Mouse (Mus musculus): Measurements from ENCODE around the gene Sox5.
"Not testable (repeated sequence)": the region's sequence is repeated elsewhere in the genome, so short reads cannot be mapped to it uniquely, and the experiment has no call there.

Sox5 gene

GRCm38 (mm10) chr6:144182429-144182828 lies 599.3 kb downstream of the Sox5 start:
- not testable (repeated sequence) for DNase-seq (ENCODE audit: low read depth, low spot score)

DNA sequence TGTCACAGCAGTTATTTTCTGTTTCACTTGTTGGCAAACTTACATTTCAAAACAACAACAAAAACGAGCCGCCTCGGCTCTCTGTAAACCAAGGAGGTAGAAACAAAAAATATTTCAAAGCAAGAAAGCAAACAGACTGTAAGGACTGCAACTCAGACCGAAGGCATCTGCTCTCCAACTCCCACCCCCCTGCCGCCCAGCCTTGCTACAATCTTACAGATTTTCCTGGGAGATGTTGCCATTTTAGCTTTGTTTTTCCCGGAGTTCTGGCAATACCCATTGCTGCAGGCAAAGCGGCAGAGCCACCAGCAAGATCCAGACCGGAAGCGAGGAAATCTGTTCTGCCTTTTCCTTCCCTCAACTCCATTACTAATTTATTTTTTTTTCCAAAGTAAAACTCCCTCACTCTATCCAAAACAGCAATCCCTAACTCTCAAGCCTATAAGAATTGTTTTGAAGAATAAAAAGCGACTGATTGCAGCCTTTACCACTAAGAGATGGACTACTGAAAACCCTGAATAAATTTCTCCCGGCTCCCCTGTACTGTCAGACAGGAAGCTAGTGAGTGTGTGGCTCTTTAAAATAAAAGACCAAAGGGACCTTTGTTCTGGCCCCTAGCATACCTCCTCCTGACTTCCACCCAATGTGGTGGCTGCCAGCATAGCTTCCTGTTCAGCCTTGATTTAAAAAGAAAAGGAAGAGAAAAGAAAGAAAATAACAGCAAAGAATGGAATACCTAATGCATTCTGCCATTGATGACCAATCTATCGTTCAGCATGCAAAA lies 600.5 kb downstream of the Sox5 start:
- no peak for DNase-seq (ENCODE audit: low read depth, low spot score)

DNA sequence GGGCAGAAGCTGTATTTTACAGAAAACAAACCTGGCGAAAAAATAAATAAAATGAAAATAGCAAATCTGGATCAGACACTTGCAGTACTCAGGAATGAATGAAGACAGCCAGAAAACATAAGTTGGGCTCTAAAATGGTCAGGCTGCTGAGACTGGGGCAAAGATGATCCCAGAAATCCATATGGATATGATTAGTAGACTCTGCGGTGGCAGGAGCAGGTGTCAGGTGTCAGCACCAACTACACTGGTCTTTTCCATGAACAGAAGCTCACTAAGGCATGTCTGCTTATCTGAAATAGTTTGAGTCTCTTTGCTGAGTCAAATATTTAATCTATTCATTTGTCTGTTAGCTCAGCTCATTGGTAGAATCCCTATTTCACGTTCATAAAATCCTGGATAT lies 602.7 kb downstream of the Sox5 start:
- peak; percentile 44 for DNase-seq (ENCODE audit: low read depth, low spot score)

DNA sequence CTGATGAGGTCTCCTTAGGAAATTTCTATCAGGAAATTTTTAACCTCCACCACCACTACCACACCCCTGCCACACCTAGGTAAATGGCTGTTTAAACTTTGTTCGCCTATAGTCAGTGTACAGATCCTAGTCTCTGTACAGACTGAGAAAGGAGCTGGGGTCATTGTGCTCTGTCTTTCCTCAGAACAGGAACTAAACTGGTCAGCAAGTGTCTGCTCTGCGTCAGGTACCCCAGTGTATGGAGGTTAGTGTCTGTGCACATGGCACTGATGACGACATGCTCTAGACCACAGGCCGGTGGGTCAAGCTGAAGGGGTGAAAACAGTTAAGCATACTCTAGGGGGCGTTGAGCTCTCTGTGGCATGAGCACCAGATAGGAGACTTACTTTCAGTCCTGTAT lies 605.1 kb downstream of the Sox5 start:
- no peak for DNase-seq (ENCODE audit: low read depth, low spot score)

DNA sequence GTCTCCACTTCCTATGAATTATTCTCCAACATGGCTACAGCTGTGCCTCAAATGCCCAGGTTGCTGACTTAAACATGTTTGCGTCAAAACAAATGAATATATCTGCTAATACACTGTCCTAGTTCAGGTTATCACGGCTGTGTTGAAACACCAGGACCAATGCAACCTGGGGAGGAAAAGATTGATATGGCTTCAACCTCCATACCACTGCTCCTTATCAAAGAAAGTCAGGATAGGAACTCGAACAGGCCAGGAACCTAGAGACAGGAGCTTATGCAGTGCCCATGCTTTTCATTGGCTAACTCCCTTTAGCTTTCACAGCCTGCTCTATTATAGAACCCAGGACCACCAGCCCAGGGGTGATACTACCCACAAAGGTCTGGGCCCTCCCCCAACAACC lies 606.2 kb downstream of the Sox5 start:
- DNase-seq (ENCODE audit: low read depth, low spot score) = no peak

DNA sequence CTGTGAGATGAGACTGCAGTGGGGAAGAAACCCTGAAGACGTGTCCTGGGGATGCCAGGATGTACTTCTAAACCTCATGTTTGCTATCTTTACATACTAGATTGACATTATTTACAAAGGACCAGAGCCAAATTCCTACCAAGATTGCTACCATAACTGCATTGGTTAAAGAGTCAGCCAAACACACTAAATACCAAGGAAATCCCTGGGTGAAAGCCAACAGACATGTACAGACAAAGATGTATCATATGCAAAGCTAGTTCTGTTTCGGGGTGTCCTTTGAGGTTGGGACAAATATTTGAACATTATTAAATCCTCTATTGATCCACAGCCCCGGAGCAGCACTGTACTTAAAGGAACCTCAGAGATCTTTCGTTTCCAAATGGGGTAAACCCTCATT lies 611.2 kb downstream of the Sox5 start:
- peak; percentile 29 for DNase-seq (ENCODE audit: low read depth, low spot score)

DNA sequence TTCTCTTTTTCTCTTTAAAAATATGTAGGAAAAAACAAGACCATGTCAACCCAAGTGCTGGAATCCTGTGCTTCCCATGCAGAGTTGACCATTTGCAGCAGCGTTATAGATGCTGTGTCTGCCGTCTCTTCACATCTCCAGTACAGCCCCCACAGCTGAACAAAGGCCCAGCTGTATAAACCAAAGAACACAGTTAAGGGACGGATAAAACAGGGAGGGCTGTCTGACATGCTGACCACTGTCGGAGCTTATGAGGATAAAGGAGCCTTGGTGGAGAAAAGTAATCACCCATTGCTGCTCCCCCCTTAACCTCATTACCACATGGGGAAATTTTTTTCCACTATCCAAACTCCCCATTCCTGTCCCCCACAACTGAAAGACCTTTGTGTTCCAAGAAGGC lies 612.0 kb downstream of the Sox5 start:
- no peak for DNase-seq (ENCODE audit: low read depth, low spot score)

DNA sequence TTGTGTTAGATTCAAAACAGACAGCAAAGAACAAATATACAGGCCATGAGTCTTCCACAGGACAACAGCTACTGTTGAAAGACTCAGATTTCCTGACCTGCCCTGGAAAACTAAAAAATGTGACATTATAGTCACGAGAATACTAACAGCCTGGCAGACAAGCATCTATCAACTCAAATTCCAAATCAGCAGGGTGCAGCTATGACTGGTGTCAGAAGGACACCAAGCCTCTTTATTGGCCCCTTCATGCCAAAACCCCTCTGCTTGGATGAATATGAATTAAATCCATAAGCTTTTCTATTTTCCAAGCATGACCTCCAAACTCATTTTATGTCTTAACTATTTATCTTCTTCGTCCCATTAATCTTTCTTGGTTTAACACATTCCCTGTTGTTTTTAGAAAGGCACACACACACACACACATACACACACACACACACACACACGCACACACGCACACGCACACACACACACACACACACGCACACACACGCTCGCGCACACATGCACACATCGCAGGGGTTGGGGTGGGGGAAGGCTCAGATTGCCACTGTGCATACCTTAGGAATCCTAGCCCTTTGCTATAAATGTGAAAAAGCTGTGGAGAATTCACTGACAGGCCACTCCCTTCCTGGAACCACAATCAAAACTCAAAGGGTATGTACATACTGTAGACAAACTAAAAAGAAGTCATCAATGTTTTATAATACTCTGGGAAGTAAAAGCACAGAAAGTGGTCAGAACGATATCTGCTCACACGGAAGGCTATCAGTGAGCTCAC lies 612.9 kb downstream of the Sox5 start:
- DNase-seq (ENCODE audit: low read depth, low spot score) = no peak

- no peak for DNase-seq (ENCODE audit: low read depth, low spot score)
These were observed 614.7 kb downstream of the Sox5 start for GRCm38 (mm10) chr6:144167058-144167457.

- no peak for DNase-seq (ENCODE audit: low read depth, low spot score)
These were observed 615.1 kb downstream of the Sox5 start for GRCm38 (mm10) chr6:144166651-144167050.

- peak; percentile 95 for DNase-seq (ENCODE audit: low read depth, low spot score)
These were observed 615.7 kb downstream of the Sox5 start for GRCm38 (mm10) chr6:144166104-144166503.

- DNase-seq (ENCODE audit: low read depth, low spot score) = no peak
These were observed 618.3 kb downstream of the Sox5 start for GRCm38 (mm10) chr6:144163501-144163900.

DNA sequence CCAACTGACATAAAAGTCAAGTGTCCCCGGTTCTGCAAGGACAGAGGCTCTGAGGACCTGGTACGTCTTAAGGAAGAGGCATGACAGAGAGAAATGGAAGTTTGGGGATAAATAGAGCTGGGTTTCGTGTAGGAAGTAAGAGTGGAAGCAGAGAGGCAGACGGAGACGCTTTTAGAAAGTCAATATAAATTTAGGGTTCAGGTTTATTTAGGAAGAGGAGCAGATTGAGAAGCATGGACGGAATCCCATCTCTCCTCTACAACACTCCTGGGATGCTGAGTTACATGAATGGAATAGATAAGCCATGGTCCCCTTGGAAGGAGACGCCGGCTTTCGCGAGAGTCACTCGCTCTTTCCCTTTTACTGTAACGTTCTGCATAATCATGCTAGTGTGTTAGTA lies 623.1 kb downstream of the Sox5 start:
- no peak for DNase-seq (ENCODE audit: low read depth, low spot score)

GRCm38 (mm10) chr6:144154892-144155424 lies 626.8 kb downstream of the Sox5 start:
- DNase-seq (ENCODE audit: low read depth, low spot score) = no peak

DNA sequence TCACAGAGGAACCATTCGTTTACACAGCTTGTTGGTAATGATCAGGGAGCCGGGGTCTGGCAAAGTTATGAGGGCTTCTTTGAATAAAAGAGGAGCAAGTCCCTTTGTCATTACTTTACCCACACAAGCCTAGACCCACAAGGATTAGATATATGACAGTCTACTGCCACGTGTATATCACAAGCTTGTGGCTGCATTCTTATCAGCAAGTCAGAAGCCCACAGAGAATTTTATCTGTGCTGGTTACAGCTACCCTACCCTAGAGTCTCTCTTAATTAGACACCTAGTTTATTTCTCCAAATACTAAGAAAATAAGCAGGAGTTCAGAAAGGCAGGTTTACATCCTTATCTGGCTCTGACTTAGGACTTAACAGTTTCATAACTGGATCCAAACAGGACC lies 629.8 kb downstream of the Sox5 start:
- DNase-seq (ENCODE audit: low read depth, low spot score) = no peak

GRCm38 (mm10) chr6:144151075-144151474 lies 630.7 kb downstream of the Sox5 start:
- DNase-seq (ENCODE audit: low read depth, low spot score) = no peak

GRCm38 (mm10) chr6:144137397-144137796 lies 644.4 kb downstream of the Sox5 start:
- no peak for DNase-seq (ENCODE audit: low read depth, low spot score)

- DNase-seq (ENCODE audit: low read depth, low spot score) = no peak
These were observed 644.9 kb downstream of the Sox5 start for GRCm38 (mm10) chr6:144136894-144137293.

- DNase-seq (ENCODE audit: low read depth, low spot score) = no peak
These were observed 651.9 kb downstream of the Sox5 start for GRCm38 (mm10) chr6:144129927-144130326.

- DNase-seq (ENCODE audit: low read depth, low spot score) = peak; percentile 77
These were observed 661.8 kb downstream of the Sox5 start for GRCm38 (mm10) chr6:144119961-144120360.

DNA sequence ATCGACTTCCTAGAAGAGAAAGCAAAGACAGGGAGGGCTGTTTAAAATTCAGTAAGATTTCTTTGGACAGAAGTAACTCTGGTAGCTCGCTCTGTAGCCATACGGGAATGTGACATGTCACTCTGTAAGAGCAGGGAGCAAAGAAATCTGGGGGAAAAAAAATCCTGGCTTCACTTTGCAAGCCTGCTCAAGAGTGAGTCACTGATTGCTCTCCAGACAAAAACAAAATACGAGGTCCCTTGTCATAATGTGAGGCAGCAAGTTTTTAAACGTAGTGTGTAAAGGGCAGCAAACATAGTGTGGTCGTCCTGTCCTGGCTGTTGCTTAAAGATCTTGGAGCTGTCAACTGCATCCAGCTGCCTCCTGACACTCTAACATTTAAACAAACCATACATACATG lies 665.1 kb downstream of the Sox5 start:
- DNase-seq (ENCODE audit: low read depth, low spot score) = peak; percentile 70

GRCm38 (mm10) chr6:144111561-144111960 lies 670.2 kb downstream of the Sox5 start:
- no peak for DNase-seq (ENCODE audit: low read depth, low spot score)

- DNase-seq (ENCODE audit: low read depth, low spot score) = no peak
These were observed 674.9 kb downstream of the Sox5 start for GRCm38 (mm10) chr6:144106848-144107247.
